Mouse (Mus musculus): ENCODE data around the gene Cfap43. TPM values are rescaled to one million over a fixed set of nuclear protein-coding genes. Genes with fewer than 3 reads are reported as not detected.

Gene Cfap43
- polyA plus RNA-seq, 1 experiment: 0.94 TPM

- Histone ChIP-seq H3K4me3 (ENCODE audit: insufficient read depth, low read length) (peak overlapping the region; percentile 64), H3K27ac (ENCODE audit: insufficient read depth, low read length) (no peak overlapping the region), H3K4me1 (ENCODE audit: control insufficient read depth, insufficient read depth, low read length) (no peaks in the 10 kb centered on the region; the same call in 1 of the 2 replicates)
- TF ChIP-seq POLR2A (IDR thresholded peaks at IDR 0.05; ENCODE audit: extremely low read depth, insufficient read depth, low read length): no peak
- no peak for TF ChIP-seq CTCF (IDR thresholded peaks at IDR 0.05; ENCODE audit: extremely low read depth, insufficient read depth, low read length)
Measured at GRCm38 (mm10) chr19:47918455-47919101, 509 bp downstream of the Cfap43 start.

- peak overlapping the region; percentile 64; the same call in 1 of the 2 replicates for H3K4me3 ChIP-seq (ENCODE audit: insufficient read depth, low read length)
- H3K27ac ChIP-seq (ENCODE audit: insufficient read depth, low read length): no peak overlapping the region
- no peak for TF ChIP-seq CTCF (IDR thresholded peaks at IDR 0.05; ENCODE audit: extremely low read depth, insufficient read depth, low read length)
- TF ChIP-seq POLR2A (IDR thresholded peaks at IDR 0.05; ENCODE audit: extremely low read depth, insufficient read depth, low read length): no peak
- no peaks in the 10 kb centered on the region; the same call in 1 of the 2 replicates for H3K4me1 ChIP-seq (ENCODE audit: control insufficient read depth, insufficient read depth, low read length)
Measured at GRCm38 (mm10) chr19:47918016-47918415, 1.1 kb downstream of the Cfap43 start.

GRCm38 (mm10) chr19:47917396-47917795, 1.7 kb downstream of the Cfap43 start:
- TF ChIP-seq POLR2A (IDR thresholded peaks at IDR 0.05; ENCODE audit: extremely low read depth, insufficient read depth, low read length) (no peak), CTCF (IDR thresholded peaks at IDR 0.05; ENCODE audit: extremely low read depth, insufficient read depth, low read length) (no peak)
- no peaks in the 10 kb centered on the region; the same call in 1 of the 2 replicates for H3K4me1 ChIP-seq (ENCODE audit: control insufficient read depth, insufficient read depth, low read length)
- H3K4me3 ChIP-seq (ENCODE audit: insufficient read depth, low read length): no peak overlapping the region
- H3K27ac ChIP-seq (ENCODE audit: insufficient read depth, low read length): no peak overlapping the region

GRCm38 (mm10) chr19:47915251-47915650, 3.8 kb downstream of the Cfap43 start:
- no peak overlapping the region for H3K4me3 ChIP-seq (ENCODE audit: insufficient read depth, low read length)
- no peaks in the 10 kb centered on the region; the same call in 1 of the 2 replicates for H3K4me1 ChIP-seq (ENCODE audit: control insufficient read depth, insufficient read depth, low read length)
- TF ChIP-seq POLR2A (IDR thresholded peaks at IDR 0.05; ENCODE audit: extremely low read depth, insufficient read depth, low read length) (no peak), CTCF (IDR thresholded peaks at IDR 0.05; ENCODE audit: extremely low read depth, insufficient read depth, low read length) (no peak)
- H3K27ac ChIP-seq (ENCODE audit: insufficient read depth, low read length): no peak overlapping the region

- no peak overlapping the region for H3K27ac ChIP-seq (ENCODE audit: insufficient read depth, low read length)
- H3K4me1 ChIP-seq (ENCODE audit: control insufficient read depth, insufficient read depth, low read length): no peaks in the 10 kb centered on the region; the same call in 1 of the 2 replicates
- no peak overlapping the region for H3K4me3 ChIP-seq (ENCODE audit: insufficient read depth, low read length)
- TF ChIP-seq POLR2A (IDR thresholded peaks at IDR 0.05; ENCODE audit: extremely low read depth, insufficient read depth, low read length) (no peak), CTCF (IDR thresholded peaks at IDR 0.05; ENCODE audit: extremely low read depth, insufficient read depth, low read length) (no peak)
Measured at GRCm38 (mm10) chr19:47914191-47914590, 4.9 kb downstream of the Cfap43 start.

- H3K4me1 ChIP-seq (ENCODE audit: control insufficient read depth, insufficient read depth, low read length): no peaks in the 10 kb centered on the region; the same call in 1 of the 2 replicates
- no peak overlapping the region for H3K4me3 ChIP-seq (ENCODE audit: insufficient read depth, low read length)
- no peak overlapping the region for H3K27ac ChIP-seq (ENCODE audit: insufficient read depth, low read length)
- TF ChIP-seq CTCF (IDR thresholded peaks at IDR 0.05; ENCODE audit: extremely low read depth, insufficient read depth, low read length): no peak
- TF ChIP-seq POLR2A (IDR thresholded peaks at IDR 0.05; ENCODE audit: extremely low read depth, insufficient read depth, low read length): no peak
Measured at GRCm38 (mm10) chr19:47913344-47913743, 5.7 kb downstream of the Cfap43 start.

GRCm38 (mm10) chr19:47910751-47911150, 8.3 kb downstream of the Cfap43 start:
- Histone ChIP-seq H3K4me1 (ENCODE audit: control insufficient read depth, insufficient read depth, low read length) (no peaks in the 10 kb centered on the region), H3K4me3 (ENCODE audit: insufficient read depth, low read length) (no peak overlapping the region), H3K27ac (ENCODE audit: insufficient read depth, low read length) (no peak overlapping the region)
- TF ChIP-seq CTCF (IDR thresholded peaks at IDR 0.05; ENCODE audit: extremely low read depth, insufficient read depth, low read length) (no peak), POLR2A (IDR thresholded peaks at IDR 0.05; ENCODE audit: extremely low read depth, insufficient read depth, low read length) (no peak)

- H3K27ac ChIP-seq (ENCODE audit: insufficient read depth, low read length): no peak overlapping the region
- TF ChIP-seq CTCF (IDR thresholded peaks at IDR 0.05; ENCODE audit: extremely low read depth, insufficient read depth, low read length) (no peak), POLR2A (IDR thresholded peaks at IDR 0.05; ENCODE audit: extremely low read depth, insufficient read depth, low read length) (no peak)
- no peaks in the 10 kb centered on the region for H3K4me1 ChIP-seq (ENCODE audit: control insufficient read depth, insufficient read depth, low read length)
- H3K4me3 ChIP-seq (ENCODE audit: insufficient read depth, low read length): no peak overlapping the region
Measured at GRCm38 (mm10) chr19:47910117-47910618, 8.9 kb downstream of the Cfap43 start.

- Histone ChIP-seq H3K4me1 (ENCODE audit: control insufficient read depth, insufficient read depth, low read length) (no peaks in the 10 kb centered on the region), H3K27ac (ENCODE audit: insufficient read depth, low read length) (no peak overlapping the region), H3K4me3 (ENCODE audit: insufficient read depth, low read length) (no peak overlapping the region)
- no peak for TF ChIP-seq POLR2A (IDR thresholded peaks at IDR 0.05; ENCODE audit: extremely low read depth, insufficient read depth, low read length)
- TF ChIP-seq CTCF (IDR thresholded peaks at IDR 0.05; ENCODE audit: extremely low read depth, insufficient read depth, low read length): no peak
Measured at GRCm38 (mm10) chr19:47909387-47910116, 9.5 kb downstream of the Cfap43 start.

Measured in cortical plate, adult 2 months (tissue).